Mouse (Mus musculus) heart, postnatal 0 days (tissue): Measurements from ENCODE around the gene Ift43.

Experiments
- CTCF ChIP-seq: IDR thresholded peaks from 2 replicates; pipeline ENCODE4 v1.5.1; 2016; ENCODE audit warnings: antibody characterized with exemption, control low read depth, low read depth
- EP300 ChIP-seq: IDR thresholded peaks from 2 replicates; pipeline ENCODE4 v1.6.1; 2016; ENCODE audit warnings: antibody characterized with exemption, low read depth

DNA sequence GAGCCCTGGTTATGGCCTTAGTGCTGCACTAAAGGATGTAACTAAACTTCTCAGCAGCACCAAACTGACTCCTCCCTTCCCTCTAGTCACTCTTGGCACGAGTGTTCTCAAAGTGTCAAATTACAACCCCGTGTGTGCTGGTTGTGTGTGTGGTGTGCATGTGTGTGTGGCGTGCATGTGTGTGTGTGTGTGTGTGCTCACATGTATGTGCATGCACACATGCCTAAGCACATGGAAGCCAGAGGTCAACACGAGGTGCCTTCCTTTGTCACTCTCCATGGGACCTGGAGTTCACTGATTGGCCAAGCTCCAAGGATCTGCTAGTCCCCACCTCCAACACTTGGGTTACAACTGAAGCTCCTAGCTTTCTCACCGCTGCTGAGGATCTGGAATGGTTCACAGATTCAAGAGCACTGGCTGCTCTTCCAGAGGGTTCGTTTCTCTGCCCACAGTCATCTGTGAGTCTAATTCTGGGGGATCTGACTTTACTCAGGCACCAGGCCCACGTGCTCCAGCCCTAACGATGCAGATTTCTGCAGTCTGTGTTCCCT is 75.6 kb downstream of the Ift43 start:
- TF ChIP-seq CTCF (no peak), EP300 (no peak)
